Mouse (Mus musculus): ENCODE measurements at regions not wholly inside any gene's neighbourhood (a gene's known extent, or its start where the extent isn't known, plus 50 kb on each side); places are given as distances from the start of the nearest gene placed in this dataset.

DNA sequence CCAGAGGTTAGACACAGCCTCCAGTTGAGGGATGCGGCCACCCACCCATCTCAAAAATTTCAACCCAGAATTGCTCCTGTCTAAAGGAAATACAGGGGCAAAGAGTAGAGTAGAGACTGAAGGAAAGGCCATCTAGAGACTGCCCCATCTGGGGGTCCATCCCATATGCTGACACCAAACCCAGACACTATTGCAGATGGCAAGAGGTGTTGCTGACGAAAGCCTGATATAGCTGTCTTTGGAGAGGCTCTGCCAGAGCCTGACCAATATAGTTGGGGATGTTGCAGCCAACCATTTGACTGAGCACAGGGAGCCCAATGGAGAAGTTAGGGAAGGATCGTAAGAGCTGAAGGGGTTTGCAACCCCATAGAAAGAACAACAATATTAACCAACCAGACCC lies 141.6 kb upstream of the Reg3b start:
- DNase-seq (ENCODE audit: low spot score in 2 of 2), result no peak

DNA sequence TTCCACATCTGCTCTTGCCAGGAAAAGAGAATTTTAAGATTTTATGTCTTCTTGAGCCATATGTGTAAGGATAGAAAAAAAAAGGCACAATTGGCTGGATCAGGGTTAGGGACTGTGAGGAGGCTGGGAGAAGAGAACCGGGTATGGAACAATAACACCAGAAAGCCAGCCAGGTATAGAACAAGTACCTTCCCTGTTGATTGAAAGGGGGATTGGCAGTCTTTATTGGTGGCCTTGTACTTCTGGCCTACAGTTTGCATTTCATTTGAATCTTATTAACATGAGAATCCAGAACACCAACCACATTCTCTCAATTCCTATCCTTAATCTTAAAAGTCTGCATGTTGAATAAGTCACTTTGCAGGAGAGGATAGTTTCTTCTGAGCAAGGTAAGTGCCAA lies 126.1 kb upstream of the Reg3b start:
- DNase-seq (ENCODE audit: low spot score in 2 of 2), result no peak

DNA sequence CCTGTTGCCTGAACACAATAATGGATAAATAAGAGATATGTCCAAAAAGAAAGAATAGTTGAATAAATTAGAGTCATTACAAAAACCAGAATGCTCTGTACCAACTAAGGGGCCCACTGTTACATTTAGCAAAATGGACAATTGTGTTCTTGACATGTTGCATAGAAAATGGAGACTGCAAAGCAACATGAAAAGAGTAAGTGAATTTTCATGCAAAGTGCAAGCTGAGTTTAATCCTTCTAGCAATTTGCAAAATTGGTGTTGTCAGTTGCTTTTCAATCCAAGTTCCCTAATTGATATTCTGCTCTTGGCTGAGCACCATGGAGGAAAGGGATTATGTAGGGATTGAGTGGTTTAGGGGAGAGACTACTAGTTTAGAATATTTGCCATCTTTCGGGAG lies 125.4 kb upstream of the Reg3b start:
- no peak for DNase-seq (ENCODE audit: low spot score in 2 of 2)

DNA sequence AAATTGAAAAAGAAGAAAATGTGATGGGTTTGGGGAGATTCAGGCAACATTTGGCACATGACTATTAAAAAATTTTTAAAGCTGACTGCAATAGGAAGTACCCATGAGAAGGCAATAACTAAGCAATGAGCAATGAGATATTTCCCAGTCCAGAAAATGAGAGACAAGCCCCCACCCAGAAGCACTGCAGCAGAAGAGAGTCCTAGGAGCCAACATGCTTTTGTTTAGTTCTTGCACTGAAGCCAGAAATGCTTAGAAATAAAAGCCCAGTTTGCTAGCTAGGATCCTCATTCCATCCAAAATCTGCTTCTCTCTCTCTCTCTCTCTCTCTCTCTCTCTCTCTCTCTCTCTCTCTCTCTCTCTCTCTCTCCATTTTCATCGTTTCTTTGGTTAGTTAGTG lies 120.4 kb upstream of the Reg3b start:
- DNase-seq (ENCODE audit: low spot score in 2 of 2), result no peak

DNA sequence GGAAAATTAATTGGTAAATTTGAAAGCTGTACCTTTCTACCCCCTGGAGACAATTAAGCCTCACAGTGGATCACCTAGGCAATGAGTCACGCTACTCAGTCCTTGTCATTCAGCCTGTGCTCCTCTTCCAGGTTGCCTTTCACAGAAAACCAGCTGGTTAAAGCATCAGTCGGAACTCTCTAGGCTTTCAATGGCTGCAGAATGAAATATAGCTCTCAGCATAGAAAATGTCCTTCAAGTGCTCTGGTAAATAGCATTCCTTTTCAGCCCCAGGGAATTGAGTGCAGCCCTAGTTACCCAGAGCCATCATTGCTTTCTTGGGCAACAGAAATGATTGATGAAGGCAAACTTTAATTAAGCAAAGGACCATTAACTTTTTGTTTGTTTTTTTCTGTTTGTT lies 119.9 kb upstream of the Reg3b start:
- no peak for DNase-seq (ENCODE audit: low spot score in 2 of 2)

DNA sequence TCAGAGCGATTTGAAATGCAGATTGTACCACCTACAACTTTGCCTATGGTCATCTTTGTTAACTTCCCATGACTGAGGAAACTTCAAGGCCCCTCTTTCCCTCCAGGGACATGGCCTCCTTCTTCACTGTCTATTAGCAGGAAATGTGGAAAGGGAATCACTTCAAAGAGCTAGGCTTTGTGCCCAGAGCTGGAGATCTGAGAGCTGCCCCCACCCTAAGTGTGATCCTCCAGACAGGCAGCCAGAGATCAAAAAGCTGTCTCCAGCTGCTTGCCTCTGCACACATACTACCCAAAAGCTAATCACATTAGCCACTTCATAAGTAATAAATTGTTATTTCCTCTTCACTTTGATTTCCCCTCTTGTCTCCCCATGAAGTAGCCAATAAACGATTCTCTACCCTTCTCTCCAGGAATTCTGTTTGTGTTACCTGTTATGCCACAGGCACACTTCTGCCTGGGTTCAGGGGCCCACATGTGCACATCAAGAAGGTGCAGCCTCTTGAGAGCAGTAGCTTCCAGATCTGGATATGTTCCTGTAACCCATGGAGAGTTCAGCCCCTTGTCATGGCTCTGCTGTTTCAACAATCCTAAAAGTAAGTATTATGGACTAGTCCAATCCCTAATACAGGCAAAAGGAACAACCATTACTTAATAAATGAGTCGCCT lies 98.4 kb upstream of the Reg3b start:
- DNase-seq (ENCODE audit: low spot score in 2 of 2), result no peak

DNA sequence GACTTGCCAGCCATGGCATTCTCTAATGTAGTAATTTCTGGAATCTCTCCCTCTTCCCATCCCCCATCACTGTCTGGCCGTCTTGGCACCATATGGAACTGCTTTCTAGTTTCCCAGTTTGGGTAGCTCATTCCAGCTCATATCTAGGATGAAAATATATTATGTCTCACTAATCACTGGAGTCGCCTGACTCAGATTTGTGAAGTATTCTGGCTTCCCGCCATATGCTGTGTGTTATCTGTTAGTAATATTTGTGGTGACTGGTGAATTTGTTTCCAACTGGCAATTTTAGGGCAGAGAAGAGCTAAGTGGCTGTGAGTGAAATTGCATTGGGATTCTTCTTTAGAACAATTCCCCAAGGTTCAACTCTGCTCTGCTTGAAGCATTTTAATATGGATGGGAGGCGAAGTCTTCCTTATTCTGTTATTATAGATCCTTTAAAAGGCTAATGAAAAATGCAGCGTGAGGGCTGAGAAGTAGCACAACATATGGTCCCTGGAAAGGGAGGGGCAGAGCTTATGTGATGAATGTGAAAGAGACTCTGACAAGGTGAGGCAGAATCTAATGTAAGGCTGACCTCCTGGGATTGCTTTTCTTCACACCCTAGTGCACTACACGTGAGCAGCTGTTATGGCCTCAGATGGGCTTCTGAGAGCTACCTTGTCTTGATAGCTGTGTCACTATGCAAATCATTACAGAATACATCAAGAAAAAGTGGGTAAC lies 92.3 kb upstream of the Reg3b start:
- DNase-seq (ENCODE audit: low spot score in 2 of 2), result no peak

DNA sequence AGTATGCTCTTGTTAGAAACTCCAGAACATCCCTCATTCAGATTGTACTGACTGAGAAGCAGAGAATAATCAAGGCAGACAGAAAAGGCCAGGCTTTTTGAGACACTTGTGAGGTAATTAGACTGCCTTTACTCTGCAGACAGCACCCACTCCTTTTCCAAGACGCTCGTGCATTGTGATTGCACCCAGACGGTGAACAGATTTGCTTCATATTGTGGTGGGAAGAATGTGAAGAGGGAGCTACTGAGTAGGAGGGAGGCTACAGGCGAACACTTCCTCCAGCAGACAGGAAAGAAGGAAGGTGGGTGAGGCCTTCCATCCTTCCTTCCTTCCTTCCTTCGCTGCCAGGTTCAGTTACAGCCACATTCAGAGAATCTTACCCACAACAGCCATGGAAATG lies 89.9 kb upstream of the Reg3b start:
- peak; percentile 8 to 28 for DNase-seq (ENCODE audit: low spot score in 2 of 2)

DNA sequence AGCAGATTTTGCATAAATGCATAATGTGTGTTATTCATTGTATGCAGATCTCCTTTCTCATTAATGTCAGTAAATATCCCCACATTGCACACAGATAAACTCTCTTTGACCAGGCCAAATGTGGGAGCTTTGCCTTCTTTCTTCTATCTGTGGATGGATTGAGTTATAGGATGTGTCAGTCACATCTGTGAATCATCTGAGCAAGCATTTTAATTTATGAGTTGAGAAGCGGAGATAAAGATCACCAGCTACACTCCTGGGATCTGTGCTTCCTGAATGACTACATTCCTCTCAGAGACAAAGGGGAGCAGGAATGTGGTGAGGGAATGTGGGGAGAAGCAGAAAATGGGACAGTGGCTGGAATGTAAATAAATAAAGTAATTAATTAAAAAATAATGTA lies 75.8 kb upstream of the Reg3b start:
- DNase-seq (ENCODE audit: low spot score in 2 of 2), result no peak

DNA sequence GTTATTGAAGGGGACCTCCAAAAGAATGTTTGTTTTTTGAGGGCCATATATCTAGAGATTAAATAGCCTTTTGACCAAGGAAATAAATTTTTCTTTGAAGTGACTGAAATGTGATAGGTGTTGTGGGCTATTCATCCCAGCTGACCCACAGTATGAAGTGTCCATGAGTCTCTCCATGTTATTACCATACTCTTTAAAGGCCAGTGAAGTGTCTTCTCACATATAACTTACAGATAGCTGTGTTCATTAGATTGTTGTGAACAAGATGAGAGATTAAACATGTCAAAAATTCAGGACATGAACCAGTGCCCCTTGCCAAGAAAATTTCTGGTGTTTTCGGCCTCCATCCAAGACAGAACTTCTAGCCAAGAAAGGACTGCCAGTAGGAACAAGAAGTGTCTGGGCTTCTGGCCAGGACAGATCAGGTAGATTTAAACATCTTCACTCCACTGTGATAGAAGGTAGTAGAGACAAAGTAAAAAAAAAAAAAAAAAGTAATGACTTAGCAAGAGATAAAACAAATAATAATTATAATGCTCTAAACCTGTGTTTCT lies 67.2 kb upstream of the Reg3b start:
- no peak for DNase-seq (ENCODE audit: low spot score in 2 of 2)

Measured in frontal cortex, postnatal 25 days (tissue).